ENCODE assay signal across 8 mouse cellular contexts in the genomic region with DNA sequence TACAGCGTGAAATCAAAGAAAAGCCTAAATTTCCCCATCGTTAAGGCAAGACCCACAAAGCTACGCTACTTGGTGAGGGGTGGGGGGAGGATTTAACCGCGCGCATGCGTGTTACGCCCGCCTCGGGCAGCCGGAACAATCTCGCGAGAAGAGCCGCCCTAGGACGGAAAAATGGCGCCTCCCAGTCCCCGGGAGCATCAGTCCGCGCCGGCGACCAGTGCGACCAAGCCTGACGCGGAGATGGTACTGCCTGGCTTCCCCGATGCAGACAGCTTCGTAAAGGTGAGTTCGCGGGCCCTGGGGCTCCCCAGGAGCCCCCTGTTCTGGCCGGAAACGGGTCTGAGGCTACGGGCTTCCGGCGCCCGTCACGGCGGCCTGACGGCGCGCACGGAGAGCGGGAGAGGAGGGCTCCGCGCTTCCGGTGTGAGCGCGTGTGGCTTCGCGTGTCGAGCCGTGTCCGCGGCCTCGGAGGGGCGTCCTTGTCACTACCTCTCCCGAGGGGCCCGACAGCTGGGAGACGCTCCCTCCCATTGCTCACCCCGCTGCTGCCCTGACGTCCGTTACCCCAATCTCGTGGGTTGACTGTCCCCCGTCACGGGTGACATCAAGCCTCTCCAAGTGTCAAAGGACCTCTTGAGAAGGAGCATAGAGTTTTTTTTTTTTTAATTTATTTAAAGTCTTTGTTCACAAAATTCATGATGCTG. TPM values are rescaled to one million over a fixed set of nuclear protein-coding genes. Genes with fewer than 3 reads are reported as not detected.
DNase-seq lines count a peak whose midpoint lies in the region; ATAC-seq and TF ChIP-seq lines count a peak whose summit lies in the region.

A gene (plus strand): TSS at position 133 of the 704 bp plus-strand sequence.

- peak; percentile 96 for DNase-seq in forebrain, embryonic 14.5 days (ENCODE audit: low spot score)
- DNase-seq in heart, postnatal 14 days: peak; percentile 92 to 93
- peak; percentile 83 for DNase-seq in layer of hippocampus, adult 11-12 months (ENCODE audit: low spot score)
- DNase-seq in lung, adult 18-20 months: peak; percentile 85
- DNase-seq in testis, postnatal 14 days (ENCODE audit: low spot score): peak; percentile 89

- peak within 1 kb of the TSS; percentile 92 for H3K9ac ChIP-seq in ES-Bruce4 (ENCODE audit: low read depth, poor library complexity, severe bottlenecking)
- peak within 1 kb of the TSS; percentile 90 for H3K9ac ChIP-seq in forebrain, embryonic 14.5 days (ENCODE audit: low read length)
- H3K9ac ChIP-seq in neural tube, embryonic 15.5 days (replicated peaks): peak within 1 kb of the TSS; percentile 91

- peaks cover 36% of the 10 kb centered on the region for H3K36me3 ChIP-seq in ES-Bruce4 (ENCODE audit: control insufficient read depth, insufficient read depth, low read length, poor library complexity, severe bottlenecking)
- H3K36me3 ChIP-seq in forebrain, embryonic 14.5 days (ENCODE audit: control insufficient read depth, insufficient read depth, low read length): peaks cover 72% of the 10 kb centered on the region
- H3K36me3 ChIP-seq in neural tube, embryonic 15.5 days: peaks cover 68% of the 10 kb centered on the region

- no peak for TF ChIP-seq EP300 in ES-Bruce4 (IDR thresholded peaks at IDR 0.05; ENCODE audit: insufficient read depth, low read depth, low read length)

- peak; percentile 83; the same call in 1 of the 2 replicates for ATAC-seq in cerebellum, adult (ENCODE audit: insufficient number of reproducible peaks, low FRiP score, low TSS enrichment)
- ATAC-seq in forebrain, embryonic 14.5 days: peak; percentile 97
- ATAC-seq in neural tube, embryonic 15.5 days (ENCODE audit: low FRiP score): peak; percentile 97

- H3K9me3 ChIP-seq in ES-Bruce4 (replicated peaks; ENCODE audit: control insufficient read depth, insufficient read depth, low read length, poor library complexity, severe bottlenecking): no peaks in the 10 kb centered on the region
- H3K9me3 ChIP-seq in forebrain, embryonic 14.5 days (replicated peaks; ENCODE audit: control insufficient read depth, low read length): no peaks in the 10 kb centered on the region
- H3K9me3 ChIP-seq in neural tube, embryonic 15.5 days (replicated peaks): no peaks in the 10 kb centered on the region

- H3K4me3 ChIP-seq in ES-Bruce4 (ENCODE audit: low read depth, low read length): peak within 1 kb of the TSS; percentile 93
- peak within 1 kb of the TSS; percentile 71 for H3K4me3 ChIP-seq in forebrain, embryonic 14.5 days (ENCODE audit: low read depth, low read length)
- peak within 1 kb of the TSS; percentile 91 for H3K4me3 ChIP-seq in neural tube, embryonic 15.5 days (replicated peaks)

- TF ChIP-seq CTCF in ES-Bruce4 (IDR thresholded peaks at IDR 0.05; ENCODE audit: low read depth, low read length): no peak

- WGBS in forebrain, embryonic 14.5 days: under 1% methylated on average over 63 of the region's 63 CpGs
- under 1% methylated on average over 62 of the region's 63 CpGs for WGBS in neural tube, embryonic 15.5 days

- H3K4me2 ChIP-seq in forebrain, embryonic 14.5 days (ENCODE audit: low read length): peak within 1 kb of the TSS; percentile 72
- H3K4me2 ChIP-seq in neural tube, embryonic 15.5 days: peak within 1 kb of the TSS; percentile 68

- H3K27me3 ChIP-seq in ES-Bruce4 (ENCODE audit: control insufficient read depth, insufficient read depth, low read length, poor library complexity, severe bottlenecking): no peaks in the 10 kb centered on the region
- H3K27me3 ChIP-seq in forebrain, embryonic 14.5 days (replicated peaks; ENCODE audit: control insufficient read depth, insufficient read depth, low read length): no peaks in the 10 kb centered on the region
- H3K27me3 ChIP-seq in neural tube, embryonic 15.5 days (replicated peaks): no peaks in the 10 kb centered on the region

- peak within 1 kb of the TSS; percentile 59 for H3K27ac ChIP-seq in ES-Bruce4 (ENCODE audit: insufficient read depth, low read length)
- H3K27ac ChIP-seq in forebrain, embryonic 14.5 days (ENCODE audit: low read depth, low read length): peak within 1 kb of the TSS; percentile 83
- H3K27ac ChIP-seq in neural tube, embryonic 15.5 days (replicated peaks): peak within 1 kb of the TSS; percentile 96

- intact Hi-C loops in heart, postnatal 14 days (cut with DNase I): loop anchor here (5.0 kb wide), 1 partner anchor 64 kb away; no protein-coding TSS in a partner anchor

- no peaks in the 10 kb centered on the region for H3K4me1 ChIP-seq in ES-Bruce4 (ENCODE audit: control insufficient read depth, insufficient read depth, low read length)
- H3K4me1 ChIP-seq in forebrain, embryonic 14.5 days (ENCODE audit: control insufficient read depth, insufficient read depth, low read length): peaks cover 6% of the 10 kb centered on the region
- peaks cover 11% of the 10 kb centered on the region for H3K4me1 ChIP-seq in neural tube, embryonic 15.5 days

- TF ChIP-seq POLR2A in ES-Bruce4 (IDR thresholded peaks at IDR 0.05; ENCODE audit: insufficient read depth, low read length): peak; percentile 72

RNA-seq across cellular contexts. Expression of the gene that starts here (rescaled TPM):
- polyA plus RNA-seq in ES-Bruce4 (2011; ENCODE audit: insufficient read depth, insufficient read length, low read depth, missing spikeins): 52.8 and 53.9 TPM in 2 replicates
- 99.7 and 107 TPM in 2 replicates for polyA plus RNA-seq in forebrain, embryonic 14.5 days (2014; fragmentation: Nextera tagmentation; extraction: Ambion mirVana)
- 10 to 100 TPM; 45.7 to 46.5 TPM for total RNA-seq in heart, postnatal 14 days (2021)
- 81.9 and 91.2 TPM in 2 replicates for polyA plus RNA-seq in neural tube, embryonic 15.5 days (2015; fragmentation: Nextera tagmentation; extraction: Ambion mirVana)

Comparison
In these comparisons a context has a peak if more than half of its experiments do, and no peak if none do; other contexts are left out.
1. Peak in every context shown above with its lines: DNase-seq, ATAC-seq, H3K4me3 ChIP-seq and H3K27ac ChIP-seq.